Mouse (Mus musculus) kidney, embryonic 14.5 days (tissue): ENCODE measurements at regions not wholly inside any gene's neighbourhood (a gene's known extent, or its start where the extent isn't known, plus 50 kb on each side); places are given as distances from the start of the nearest gene placed in this dataset.
"Not testable (repeated sequence)": the region's sequence is repeated elsewhere in the genome, so short reads cannot be mapped to it uniquely, and the experiment has no call there.

Experiments
- ATAC-seq: fragments of 200-750 bp; cut with Nextera tagmentation; 2 replicates; pipeline ENCODE4 v1.8.0; 2017; ENCODE audit warnings: moderate number of reproducible peaks, mild to moderate bottlenecking, moderate TSS enrichment, moderate library complexity; ENCODE audit not compliant: low FRiP score, low TSS enrichment
- H3K27ac ChIP-seq: fragments of 300-500 bp; sonication (generic); 2 replicates; pipeline ENCODE4 v1.5.1; 2014; ENCODE audit warnings: low read depth, mild to moderate bottlenecking, low read length, moderate library complexity, mixed read lengths
- H3K27me3 ChIP-seq: fragments of 300-500 bp; sonication (generic); 2 replicates; pipeline ENCODE4 v1.6.1; 2014; ENCODE audit warnings: mild to moderate bottlenecking, low read length; ENCODE audit not compliant: control insufficient read depth, insufficient read depth
- H3K36me3 ChIP-seq: fragments of 300-500 bp; sonication (generic); 2 replicates; pipeline ENCODE4 v1.6.1; 2014; ENCODE audit warnings: low read length, mixed read lengths; ENCODE audit not compliant: control insufficient read depth, insufficient read depth
- H3K4me1 ChIP-seq: fragments of 300-500 bp; sonication (generic); 2 replicates; pipeline ENCODE4 v1.6.1; 2014; ENCODE audit warnings: low read length, mixed read lengths; ENCODE audit not compliant: control insufficient read depth, insufficient read depth
- H3K4me2 ChIP-seq: fragments of 300-500 bp; sonication (generic); replicated peaks from 2 replicates; pipeline ENCODE4 v1.6.1; 2014; ENCODE audit warnings: low read depth, mild to moderate bottlenecking, low read length
- H3K4me3 ChIP-seq: fragments of 300-500 bp; sonication (generic); 2 replicates; pipeline ENCODE4 v1.5.1; 2014; ENCODE audit warnings: mild to moderate bottlenecking, low read length
- H3K9ac ChIP-seq: fragments of 300-500 bp; sonication (generic); 2 replicates; pipeline ENCODE4 v1.6.1; 2014; ENCODE audit warnings: low read depth, mild to moderate bottlenecking, low read length, moderate library complexity
- H3K9me3 ChIP-seq: fragments of 300-500 bp; sonication (generic); 2 replicates; pipeline ENCODE4 v1.6.1; 2016; ENCODE audit warnings: low read length; ENCODE audit not compliant: control insufficient read depth
- WGBS: fragments of 180-500 bp; shearing (Covaris S2); extraction: QIAGEN DNeasy Blood & Tissue Kit; methylation state at CpG from one replicate; pipeline ENCODE4 v1.1.7; 2014; 5-methylcytosine and 5-hydroxymethylcytosine counted together

- H3K9ac ChIP-seq, result no peak overlapping the region
- WGBS, result 70% methylated on average over 3 of the region's 3 CpGs
- no peaks in the 10 kb centered on the region for H3K9me3 ChIP-seq
- no peaks in the 10 kb centered on the region for H3K4me1 ChIP-seq
- no peak overlapping the region for H3K4me3 ChIP-seq
- H3K36me3 ChIP-seq, result no peaks in the 10 kb centered on the region
- no peak overlapping the region for H3K4me2 ChIP-seq
- H3K27me3 ChIP-seq, result no peaks in the 10 kb centered on the region
- no peak for ATAC-seq
- H3K27ac ChIP-seq, result no peak overlapping the region
Observed at GRCm38 (mm10) chr9:86103607-86104006, 261.4 kb downstream of the Tpbg start.

DNA sequence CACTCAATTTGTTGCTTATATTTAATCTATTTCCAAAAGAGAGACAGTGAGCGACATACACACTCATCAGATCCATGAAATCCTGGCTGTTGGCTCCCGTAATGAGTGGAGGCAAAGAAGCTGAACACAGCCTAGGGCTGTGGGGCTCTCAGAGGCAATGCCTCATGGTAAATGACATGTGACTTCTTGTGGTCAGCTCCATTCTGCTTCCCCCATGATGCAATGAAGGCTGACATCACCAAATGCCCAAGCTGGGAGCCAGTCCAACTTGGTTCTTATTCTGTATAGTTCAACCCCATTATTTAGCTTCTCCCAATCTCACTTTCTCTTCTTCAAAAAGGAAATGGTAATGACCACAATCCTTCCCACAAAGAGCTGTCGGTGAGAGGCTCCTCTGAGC is 262.5 kb downstream of the Tpbg start:
- WGBS, result 86% methylated on average over 3 of the region's 3 CpGs
- no peak for ATAC-seq

GRCm38 (mm10) chr9:86105851-86106250 is 263.7 kb downstream of the Tpbg start:
- H3K4me1 ChIP-seq, result no peaks in the 10 kb centered on the region
- H3K9me3 ChIP-seq, result no peaks in the 10 kb centered on the region
- no peak overlapping the region for H3K27ac ChIP-seq
- ATAC-seq, result peak; percentile 84
- H3K4me2 ChIP-seq, result no peak overlapping the region
- no peak overlapping the region for H3K4me3 ChIP-seq
- H3K9ac ChIP-seq, result no peak overlapping the region
- H3K27me3 ChIP-seq, result no peaks in the 10 kb centered on the region
- 28% methylated on average over 3 of the region's 3 CpGs for WGBS
- H3K36me3 ChIP-seq, result no peaks in the 10 kb centered on the region

More for the DNA sequence above, 262.5 kb downstream of the Tpbg start:
- no peak overlapping the region for H3K27ac ChIP-seq
- no peaks in the 10 kb centered on the region for H3K36me3 ChIP-seq
- no peaks in the 10 kb centered on the region for H3K9me3 ChIP-seq
- no peak overlapping the region for H3K4me2 ChIP-seq
- no peak overlapping the region for H3K4me3 ChIP-seq
- no peaks in the 10 kb centered on the region for H3K27me3 ChIP-seq
- H3K9ac ChIP-seq, result no peak overlapping the region
- no peaks in the 10 kb centered on the region for H3K4me1 ChIP-seq

DNA sequence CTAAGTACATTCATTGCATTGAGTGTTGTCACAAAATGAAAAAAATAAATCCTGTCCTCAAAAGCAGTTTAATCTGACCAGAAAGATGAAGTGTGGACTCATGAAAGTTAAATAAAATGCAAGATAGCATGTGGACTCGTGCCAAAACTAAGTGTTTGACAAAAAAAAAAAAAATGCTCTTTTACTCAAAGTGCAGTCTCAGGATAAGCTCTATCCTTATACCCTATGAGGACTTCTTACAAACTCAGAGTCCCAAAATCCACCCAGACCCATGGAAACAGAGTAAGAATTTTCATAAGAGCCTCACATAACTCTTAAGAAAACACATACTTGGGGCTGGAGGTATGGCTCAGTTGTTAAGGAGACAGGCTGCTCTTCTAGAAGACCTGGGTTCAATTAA is 267.7 kb downstream of the Tpbg start:
- no peaks in the 10 kb centered on the region for H3K4me1 ChIP-seq
- ATAC-seq, result no peak
- H3K4me2 ChIP-seq, result no peak overlapping the region
- H3K9ac ChIP-seq, result no peak overlapping the region
- no peak overlapping the region for H3K27ac ChIP-seq
- 77% methylated on average over 1 of the region's 1 CpGs for WGBS
- no peak overlapping the region for H3K4me3 ChIP-seq
- no peaks in the 10 kb centered on the region for H3K27me3 ChIP-seq
- no peaks in the 10 kb centered on the region for H3K9me3 ChIP-seq
- H3K36me3 ChIP-seq, result no peaks in the 10 kb centered on the region

GRCm38 (mm10) chr9:86119370-86119769 is 277.2 kb downstream of the Tpbg start:
- no peak overlapping the region for H3K4me3 ChIP-seq
- no peaks in the 10 kb centered on the region for H3K27me3 ChIP-seq
- H3K27ac ChIP-seq, result no peak overlapping the region
- no peak overlapping the region for H3K9ac ChIP-seq
- no peaks in the 10 kb centered on the region for H3K9me3 ChIP-seq
- H3K4me1 ChIP-seq, result no peaks in the 10 kb centered on the region
- no peak overlapping the region for H3K4me2 ChIP-seq
- peak; percentile 60; the same call in 1 of the 2 replicates for ATAC-seq
- no peaks in the 10 kb centered on the region for H3K36me3 ChIP-seq
- 55% methylated on average over 3 of the region's 3 CpGs for WGBS

DNA sequence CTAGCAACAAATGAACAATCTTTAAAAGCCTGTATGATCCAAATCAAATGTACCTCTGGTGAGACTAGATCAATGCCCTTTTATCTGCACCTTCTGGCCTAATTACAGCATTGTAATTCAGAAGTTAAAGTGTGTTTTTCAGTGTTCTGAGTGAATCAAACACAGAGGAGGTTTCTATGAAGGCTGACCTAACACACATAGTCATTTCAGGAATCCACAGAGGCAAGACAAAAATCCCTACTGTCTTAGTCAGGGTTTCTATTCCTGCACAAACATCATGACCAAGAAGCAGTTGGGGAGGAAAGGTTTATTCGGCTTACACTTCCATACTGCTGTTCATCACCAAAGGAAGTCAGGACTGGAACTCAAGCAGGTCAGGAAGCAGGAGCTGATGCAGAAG is 293.4 kb downstream of the Tpbg start:
- H3K4me1 ChIP-seq, H3K9ac ChIP-seq, H3K27ac ChIP-seq, H3K36me3 ChIP-seq, H3K4me2 ChIP-seq, H3K9me3 ChIP-seq, H3K27me3 ChIP-seq, H3K4me3 ChIP-seq, ATAC-seq: not testable (repeated sequence)
- 78% methylated on average over 1 of the region's 1 CpGs for WGBS

- Histone ChIP-seq H3K36me3 (no peaks in the 10 kb centered on the region), H3K27ac (no peak overlapping the region), H3K4me1 (no peaks in the 10 kb centered on the region), H3K9ac (no peak overlapping the region), H3K4me2 (no peak overlapping the region), H3K27me3 (no peaks in the 10 kb centered on the region), H3K9me3 (no peaks in the 10 kb centered on the region), H3K4me3 (no peak overlapping the region)
- no peak for ATAC-seq
- WGBS, result 89% methylated on average over 4 of the region's 4 CpGs
Observed at GRCm38 (mm10) chr9:86145903-86146302, 303.7 kb downstream of the Tpbg start.

- no peak for ATAC-seq
- H3K27me3 ChIP-seq, result no peaks in the 10 kb centered on the region
- 97% methylated on average over 1 of the region's 1 CpGs for WGBS
- no peak overlapping the region for H3K9ac ChIP-seq
- H3K9me3 ChIP-seq, result no peaks in the 10 kb centered on the region
- H3K36me3 ChIP-seq, result no peaks in the 10 kb centered on the region
- H3K4me3 ChIP-seq, result no peak overlapping the region
- no peaks in the 10 kb centered on the region for H3K4me1 ChIP-seq
- H3K27ac ChIP-seq, result no peak overlapping the region
- no peak overlapping the region for H3K4me2 ChIP-seq
Observed at GRCm38 (mm10) chr9:86160316-86160715, 304.4 kb downstream of the Ube2cbp start.

- no peaks in the 10 kb centered on the region for H3K36me3 ChIP-seq
- no peaks in the 10 kb centered on the region for H3K27me3 ChIP-seq
- H3K4me1 ChIP-seq, result no peaks in the 10 kb centered on the region
- H3K4me3 ChIP-seq, result no peak overlapping the region
- no peaks in the 10 kb centered on the region for H3K9me3 ChIP-seq
- ATAC-seq, result peak; percentile 84; the same call in 1 of the 2 replicates
- H3K4me2 ChIP-seq, result no peak overlapping the region
- 42% methylated on average over 3 of the region's 3 CpGs for WGBS
- H3K27ac ChIP-seq, result no peak overlapping the region
- no peak overlapping the region for H3K9ac ChIP-seq
Observed at GRCm38 (mm10) chr9:86166362-86167067, 298.2 kb downstream of the Ube2cbp start.
